Mouse (Mus musculus): Measurements from ENCODE around the gene Hba-x.

Gene Hba-x

GRCm38 (mm10) chr11:32321196-32321565, 45.0 kb downstream of the Hba-x start:
- peak; percentile 68 to 71 for DNase-seq (ENCODE audit: low spot score in 2 of 2)

- peak; percentile 90 for DNase-seq (ENCODE audit: low spot score in 2 of 2)
These were observed 48.4 kb downstream of the Hba-x start for GRCm38 (mm10) chr11:32324609-32325008.
